Mouse (Mus musculus): ENCODE measurements around the gene Slc2a9.

- TF ChIP-seq POLR2A (IDR thresholded peaks at IDR 0.05; ENCODE audit: low read depth, low read length) (no peak), BHLHE40 (IDR thresholded peaks at IDR 0.05; ENCODE audit: low read depth, low read length) (no peak), CTCF (conservative IDR thresholded peaks at IDR 0.05 in 1 of 2, IDR thresholded peaks at IDR 0.05 in 1 of 2; ENCODE audit: low read depth in 2 of 2, low read length in 2 of 2) (no peak), TBP (conservative IDR thresholded peaks at IDR 0.05; ENCODE audit: low read depth, low read length) (no peak), JUND (conservative IDR thresholded peaks at IDR 0.05; ENCODE audit: low read depth, low read length) (no peak), ELF1 (IDR thresholded peaks at IDR 0.05; ENCODE audit: low read depth, low read length) (no peak), EP300 (IDR thresholded peaks at IDR 0.05; ENCODE audit: low read length) (no peak), USF1 (IDR thresholded peaks at IDR 0.05; ENCODE audit: low read depth, low read length) (no peak), MAX (IDR thresholded peaks at IDR 0.05; ENCODE audit: low read length) (no peak), RCOR1 (conservative IDR thresholded peaks at IDR 0.05; ENCODE audit: low read depth, low read length) (no peak), KAT2A (IDR thresholded peaks at IDR 0.05; ENCODE audit: insufficient replicate concordance, low read length) (no peak), GABPA (IDR thresholded peaks at IDR 0.05; ENCODE audit: insufficient replicate concordance, low read depth, low read length) (no peak), ZC3H11A (IDR thresholded peaks at IDR 0.05; ENCODE audit: low read depth, low read length) (no peak), PAX5 (IDR thresholded peaks at IDR 0.05; ENCODE audit: low read length) (no peak)
Measured at GRCm38 (mm10) chr5:38450936-38451335, 52.0 kb downstream of the Slc2a9 start.

All from CH12.LX (cell line).